ENCODE assay signal across 8 mouse cellular contexts in the genomic region with DNA sequence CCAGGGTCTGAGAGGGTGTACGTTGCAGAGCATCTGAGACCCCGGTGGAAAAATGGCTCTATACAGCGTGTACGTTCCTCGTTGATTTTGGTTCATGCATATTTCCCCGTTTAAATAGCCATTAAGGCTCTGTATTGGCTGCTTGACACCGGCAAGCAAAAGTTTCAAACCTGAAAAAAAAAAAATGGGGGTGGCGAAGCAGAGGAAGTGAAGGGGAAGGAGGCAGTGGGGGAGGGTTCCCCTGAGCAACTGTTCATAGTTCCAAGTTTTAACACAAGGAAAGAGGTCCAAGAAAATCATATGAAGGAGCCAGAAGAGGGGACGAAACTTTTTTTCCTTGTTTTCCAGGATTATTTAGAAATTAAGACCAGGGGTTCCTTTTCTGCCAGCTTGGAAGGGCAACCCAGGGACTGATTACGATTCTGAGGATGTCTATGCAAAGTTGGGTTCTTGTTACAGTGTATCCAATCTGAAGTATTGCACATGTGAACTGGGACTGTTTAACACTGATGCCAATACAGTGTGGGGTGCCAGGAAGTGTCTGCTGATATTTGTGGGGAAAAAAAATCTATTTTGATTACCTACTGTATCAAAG. TPM values are rescaled to one million over a fixed set of nuclear protein-coding genes. Genes with fewer than 3 reads are reported as not detected.
DNase-seq lines count a peak whose midpoint lies in the region; ATAC-seq and TF ChIP-seq lines count a peak whose summit lies in the region.

TSS of gene B430305J03Rik (minus strand) at position 173 of the 595 bp plus-strand sequence.

- no peak for DNase-seq in kidney, adult 8-10 months
- DNase-seq in Muller cell, postnatal 12 days (ENCODE audit: inconsistent ontology term): peak; percentile 43
- peak; percentile 19 for DNase-seq in forelimb bud, embryonic 11.5 days (ENCODE audit: low read depth, low spot score)
- DNase-seq in lung, postnatal 25 days (ENCODE audit: low spot score): peak; percentile 14
- DNase-seq in thymus, postnatal 0 days (ENCODE audit: low spot score): peak; percentile 32
- DNase-seq in ovary, postnatal 10 days (ENCODE audit: low spot score): no peak

- no peaks in the 10 kb centered on the region for H3K36me3 ChIP-seq in kidney, embryonic 14.5 days (ENCODE audit: control insufficient read depth, insufficient read depth, low read length)
- no peaks in the 10 kb centered on the region for H3K36me3 ChIP-seq in intestine, postnatal 0 days (ENCODE audit: control insufficient read depth, insufficient read depth)

- peak within 1 kb of the TSS; percentile 76 for H3K9ac ChIP-seq in kidney, embryonic 14.5 days (ENCODE audit: low read depth, low read length)
- peak within 1 kb of the TSS; percentile 69 for H3K9ac ChIP-seq in intestine, postnatal 0 days (ENCODE audit: low read depth, low read length)

- no peaks in the 10 kb centered on the region for H3K27me3 ChIP-seq in kidney, embryonic 14.5 days (ENCODE audit: control insufficient read depth, insufficient read depth, low read length)
- H3K27me3 ChIP-seq in intestine, postnatal 0 days (replicated peaks; ENCODE audit: control insufficient read depth, insufficient read depth, low read length): no peaks in the 10 kb centered on the region

- H3K27ac ChIP-seq in kidney, embryonic 14.5 days (ENCODE audit: low read depth, low read length): peak within 1 kb of the TSS; percentile 76
- peak within 1 kb of the TSS; percentile 88; the same call in 1 of the 2 replicates for H3K27ac ChIP-seq in intestine, postnatal 0 days (ENCODE audit: low read depth, low read length)

- H3K9me3 ChIP-seq in kidney, embryonic 14.5 days (ENCODE audit: control insufficient read depth, low read length): no peaks in the 10 kb centered on the region
- no peaks in the 10 kb centered on the region for H3K9me3 ChIP-seq in intestine, postnatal 0 days (ENCODE audit: control insufficient read depth)

- H3K4me3 ChIP-seq in kidney, embryonic 14.5 days (ENCODE audit: low read length): peak within 1 kb of the TSS; percentile 60
- peak within 1 kb of the TSS; percentile 83 for H3K4me3 ChIP-seq in intestine, postnatal 0 days (ENCODE audit: low read depth, low read length)

- H3K4me1 ChIP-seq in kidney, embryonic 14.5 days (ENCODE audit: control insufficient read depth, insufficient read depth, low read length): peaks cover 8% of the 10 kb centered on the region; the same call in 1 of the 2 replicates
- H3K4me1 ChIP-seq in intestine, postnatal 0 days (replicated peaks; ENCODE audit: control insufficient read depth, insufficient read depth, low read length): no peaks in the 10 kb centered on the region

- WGBS in kidney, embryonic 14.5 days: 4% methylated on average over 10 of the region's 10 CpGs
- 4% methylated on average over 10 of the region's 10 CpGs for WGBS in intestine, postnatal 0 days

- H3K4me2 ChIP-seq in kidney, embryonic 14.5 days (replicated peaks; ENCODE audit: low read depth, low read length): peak within 1 kb of the TSS; percentile 90
- H3K4me2 ChIP-seq in intestine, postnatal 0 days (replicated peaks; ENCODE audit: low read depth): peak within 1 kb of the TSS; percentile 93

- no peak for TF ChIP-seq CTCF in intestine, postnatal 0 days (IDR thresholded peaks at IDR 0.05; ENCODE audit: low read depth)

- ATAC-seq in kidney, embryonic 14.5 days (ENCODE audit: low FRiP score, low TSS enrichment): no peak
- no peak for ATAC-seq in intestine, postnatal 0 days

RNA-seq across cellular contexts. Expression of gene B430305J03Rik, which starts in this region (rescaled TPM):
- polyA plus RNA-seq in kidney, embryonic 14.5 days (2014; fragmentation: Nextera tagmentation; extraction: Ambion mirVana): not detected in 2 replicates
- polyA plus RNA-seq in intestine, postnatal 0 days (2015; fragmentation: Nextera tagmentation; extraction: Ambion mirVana): not detected in 2 replicates
- not detected in 2 replicates for polyA plus RNA-seq in thymus, postnatal 0 days (2015; fragmentation: Nextera tagmentation; extraction: Ambion mirVana)

Comparison
In these comparisons a context has a peak if more than half of its experiments do, and no peak if none do; other contexts are left out.
1. Peak in DNase-seq in thymus, postnatal 0 days; RNA of the gene not detected or under 1 TPM.
2. DNase-seq: peak in Muller cell, postnatal 12 days (single experiment), forelimb bud, embryonic 11.5 days (single experiment) and lung, postnatal 25 days (single experiment); none in kidney, adult 8-10 months (0 of 2) and ovary, postnatal 10 days (single experiment).